Mouse (Mus musculus): ENCODE results near the gene Nbeal2. TPM values are rescaled to one million over a fixed set of nuclear protein-coding genes. Genes with fewer than 3 reads are reported as not detected.

Nbeal2 gene
- total RNA-seq, 1 experiment = 13.6 TPM

DNA sequence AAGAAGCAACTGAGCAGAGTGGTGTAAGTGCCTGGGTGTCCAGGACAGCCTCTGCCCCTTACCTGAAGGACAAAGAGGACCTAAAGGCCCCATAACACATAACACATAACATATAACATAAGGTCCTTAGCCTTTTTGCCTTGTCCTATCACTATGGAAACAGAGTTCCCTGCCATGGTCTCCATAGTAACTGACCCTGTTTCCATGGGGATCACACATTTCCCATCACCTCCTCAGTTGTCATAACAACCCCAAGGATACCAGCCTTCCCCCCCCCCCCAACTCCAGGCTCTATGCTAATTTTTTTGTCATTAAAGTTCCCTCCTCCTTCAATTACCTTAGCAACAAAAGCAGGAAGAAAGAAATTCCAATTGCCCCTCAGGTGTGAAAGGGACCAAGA is 4.2 kb downstream of the Nbeal2 start:
- TF ChIP-seq ZC3H11A (IDR thresholded peaks at IDR 0.05; ENCODE audit: borderline replicate concordance, low read depth, low read length) (no peak), ZNF384 (IDR thresholded peaks at IDR 0.05; ENCODE audit: low read depth, low read length) (no peak), CHD2 (IDR thresholded peaks at IDR 0.05; ENCODE audit: low read depth, low read length) (no peak), HCFC1 (IDR thresholded peaks at IDR 0.05; ENCODE audit: borderline replicate concordance, insufficient read depth, low read length) (no peak), MAFK (IDR thresholded peaks at IDR 0.05; ENCODE audit: insufficient read depth, low read depth, low read length) (no peak)
- no peak for DNase-seq (ENCODE audit: low read depth, low spot score)
- Histone ChIP-seq H3K9ac (ENCODE audit: insufficient read depth, low read depth, low read length, poor library complexity, severe bottlenecking) (no peak overlapping the region), H3K9me3 (ENCODE audit: control insufficient read depth, insufficient read depth, low read depth, low read length) (no peaks in the 10 kb centered on the region), H3K27ac (ENCODE audit: insufficient read depth, low read depth, low read length, poor library complexity, severe bottlenecking) (no peak overlapping the region), H3K4me1 (ENCODE audit: control insufficient read depth in 2 of 2, insufficient read depth in 2 of 2, low read length in 2 of 2, poor library complexity in 1 of 2) (peaks cover 3 to 12% of the 10 kb centered on the region in 2 experiments; a peak in 2 of 4 replicates), H3K36me3 (ENCODE audit: control insufficient read depth, insufficient read depth, low read length, poor library complexity, severe bottlenecking) (no peaks in the 10 kb centered on the region), H3K4me3 (ENCODE audit: insufficient read depth in 1 of 2, low read depth in 1 of 2, low read length in 2 of 2, poor library complexity in 1 of 2, severe bottlenecking in 1 of 2) (no peak overlapping the region)
- in situ Hi-C loops (cut with MboI; ENCODE audit: low sequenced_read_pairs in 2 of 2, unreplicated experiment in 2 of 2) = no loop called here

DNA sequence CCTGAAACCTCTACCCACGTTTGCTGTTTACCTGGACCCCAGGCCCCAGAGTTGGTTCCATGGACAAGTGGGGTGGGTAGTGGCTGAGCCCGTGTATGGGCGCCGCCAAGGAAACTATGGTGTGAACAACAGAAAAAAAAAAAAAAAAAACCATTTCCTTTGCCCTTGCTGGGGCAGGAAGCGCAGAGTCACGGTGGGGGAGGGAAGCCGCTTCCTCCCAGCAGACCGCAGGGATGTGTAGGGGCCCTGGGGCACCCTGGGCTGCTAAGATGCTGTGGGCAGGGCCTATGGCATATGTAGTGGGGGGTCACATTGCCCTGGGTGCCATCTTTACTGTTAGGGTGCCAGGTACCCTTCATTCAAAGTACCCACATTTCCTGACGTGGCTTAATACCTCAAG is 8.7 kb downstream of the Nbeal2 start:
- in situ Hi-C loops (cut with MboI; ENCODE audit: low sequenced_read_pairs in 2 of 2, unreplicated experiment in 2 of 2) = no loop called here
- DNase-seq (ENCODE audit: low read depth, low spot score) = no peak
- Histone ChIP-seq H3K4me1 (ENCODE audit: control insufficient read depth in 2 of 2, insufficient read depth in 2 of 2, low read length in 2 of 2, poor library complexity in 1 of 2) (peaks cover 0 to 8% of the 10 kb centered on the region in 2 experiments; a peak in 1 of 4 replicates), H3K36me3 (ENCODE audit: control insufficient read depth, insufficient read depth, low read length, poor library complexity, severe bottlenecking) (no peaks in the 10 kb centered on the region; the same call in 1 of the 2 replicates), H3K9ac (ENCODE audit: insufficient read depth, low read depth, low read length, poor library complexity, severe bottlenecking) (no peak overlapping the region), H3K27ac (ENCODE audit: insufficient read depth, low read depth, low read length, poor library complexity, severe bottlenecking) (no peak overlapping the region), H3K9me3 (ENCODE audit: control insufficient read depth, insufficient read depth, low read depth, low read length) (no peaks in the 10 kb centered on the region), H3K4me3 (ENCODE audit: insufficient read depth in 1 of 2, low read depth in 1 of 2, low read length in 2 of 2, poor library complexity in 1 of 2, severe bottlenecking in 1 of 2) (no peak overlapping the region)
- no peak for TF ChIP-seq ZNF384 (IDR thresholded peaks at IDR 0.05; ENCODE audit: low read depth, low read length)

DNA sequence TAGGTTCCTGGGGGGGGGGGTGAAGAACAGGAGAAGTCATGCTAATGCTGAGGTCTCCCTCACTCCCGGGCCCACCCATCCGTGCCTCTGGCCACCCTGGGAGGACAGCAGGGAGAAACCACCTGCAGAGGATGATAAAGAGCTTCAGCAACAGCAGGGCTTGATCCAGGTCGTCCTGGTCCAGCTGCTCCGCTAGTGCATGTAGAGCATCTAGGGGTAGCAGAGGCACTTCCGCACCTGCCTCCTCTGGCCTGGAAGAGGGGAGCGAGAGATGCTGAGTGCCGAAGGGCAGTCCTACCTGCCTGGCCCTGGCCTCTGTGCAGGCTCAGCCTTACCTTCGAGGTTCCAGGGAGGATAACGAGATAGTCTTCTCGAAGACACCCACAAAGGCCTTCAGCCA is 9.7 kb downstream of the Nbeal2 start:
- Histone ChIP-seq H3K4me3 (ENCODE audit: insufficient read depth in 1 of 2, low read depth in 1 of 2, low read length in 2 of 2, poor library complexity in 1 of 2, severe bottlenecking in 1 of 2) (no peak overlapping the region), H3K9me3 (ENCODE audit: control insufficient read depth, insufficient read depth, low read depth, low read length) (no peaks in the 10 kb centered on the region), H3K9ac (ENCODE audit: insufficient read depth, low read depth, low read length, poor library complexity, severe bottlenecking) (no peak overlapping the region), H3K27ac (ENCODE audit: insufficient read depth, low read depth, low read length, poor library complexity, severe bottlenecking) (no peak overlapping the region), H3K36me3 (ENCODE audit: control insufficient read depth, insufficient read depth, low read length, poor library complexity, severe bottlenecking) (no peaks in the 10 kb centered on the region; the same call in 1 of the 2 replicates), H3K4me1 (ENCODE audit: control insufficient read depth in 2 of 2, insufficient read depth in 2 of 2, low read length in 2 of 2, poor library complexity in 1 of 2) (peaks cover 0 to 8% of the 10 kb centered on the region in 2 experiments; a peak in 1 of 4 replicates)
- in situ Hi-C loops (cut with MboI; ENCODE audit: low sequenced_read_pairs in 2 of 2, unreplicated experiment in 2 of 2) = no loop called here
- TF ChIP-seq ZNF384 (IDR thresholded peaks at IDR 0.05; ENCODE audit: low read depth, low read length) = no peak
- TF ChIP-seq CHD2 (IDR thresholded peaks at IDR 0.05; ENCODE audit: low read depth, low read length) = no peak
- no peak for TF ChIP-seq HCFC1 (IDR thresholded peaks at IDR 0.05; ENCODE audit: borderline replicate concordance, insufficient read depth, low read length)
- TF ChIP-seq MAFK (IDR thresholded peaks at IDR 0.05; ENCODE audit: insufficient read depth, low read depth, low read length) = no peak
- no peak for TF ChIP-seq ZC3H11A (IDR thresholded peaks at IDR 0.05; ENCODE audit: borderline replicate concordance, low read depth, low read length)
- DNase-seq (ENCODE audit: low read depth, low spot score) = no peak

DNA sequence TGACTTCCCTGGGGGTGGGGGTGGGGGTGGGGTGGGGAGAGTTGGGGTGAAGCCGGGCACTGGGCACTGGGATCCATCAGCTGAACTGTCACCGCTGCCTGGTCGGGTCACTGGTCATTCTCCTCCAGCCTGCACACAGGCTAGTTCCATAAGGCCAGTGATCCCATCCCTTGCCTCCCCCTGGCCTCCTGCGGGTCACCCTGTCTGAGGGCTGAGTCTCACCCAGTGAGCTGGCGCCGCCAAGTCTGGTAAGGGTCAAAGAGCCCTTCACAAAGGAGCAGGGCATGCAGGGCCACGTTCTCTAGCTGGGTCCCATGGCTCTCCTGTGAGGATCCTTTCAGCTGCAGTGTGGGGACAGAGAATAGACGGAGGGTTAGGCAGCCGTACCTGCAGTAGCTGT is 10.2 kb downstream of the Nbeal2 start:
- TF ChIP-seq ZC3H11A (IDR thresholded peaks at IDR 0.05; ENCODE audit: borderline replicate concordance, low read depth, low read length) (no peak), ZNF384 (IDR thresholded peaks at IDR 0.05; ENCODE audit: low read depth, low read length) (no peak), MAFK (IDR thresholded peaks at IDR 0.05; ENCODE audit: insufficient read depth, low read depth, low read length) (no peak), CHD2 (IDR thresholded peaks at IDR 0.05; ENCODE audit: low read depth, low read length) (no peak), HCFC1 (IDR thresholded peaks at IDR 0.05; ENCODE audit: borderline replicate concordance, insufficient read depth, low read length) (no peak)
- Histone ChIP-seq H3K27ac (ENCODE audit: insufficient read depth, low read depth, low read length, poor library complexity, severe bottlenecking) (no peak overlapping the region; the same call in 1 of the 2 replicates), H3K4me3 (ENCODE audit: insufficient read depth in 1 of 2, low read depth in 1 of 2, low read length in 2 of 2, poor library complexity in 1 of 2, severe bottlenecking in 1 of 2) (no peak overlapping the region), H3K36me3 (ENCODE audit: control insufficient read depth, insufficient read depth, low read length, poor library complexity, severe bottlenecking) (no peaks in the 10 kb centered on the region; the same call in 1 of the 2 replicates), H3K9me3 (ENCODE audit: control insufficient read depth, insufficient read depth, low read depth, low read length) (no peaks in the 10 kb centered on the region), H3K4me1 (ENCODE audit: control insufficient read depth in 2 of 2, insufficient read depth in 2 of 2, low read length in 2 of 2, poor library complexity in 1 of 2) (peaks cover 0 to 8% of the 10 kb centered on the region in 2 experiments; a peak in 1 of 4 replicates), H3K9ac (ENCODE audit: insufficient read depth, low read depth, low read length, poor library complexity, severe bottlenecking) (no peak overlapping the region)
- in situ Hi-C loops (cut with MboI; ENCODE audit: low sequenced_read_pairs in 2 of 2, unreplicated experiment in 2 of 2) = no loop called here
- no peak for DNase-seq (ENCODE audit: low read depth, low spot score)

Measured in ES-E14 (cell line).